Mouse (Mus musculus) liver, embryonic 13.5 days (tissue): ENCODE measurements around the gene St7. TPM values are rescaled to one million over a fixed set of nuclear protein-coding genes. Genes with fewer than 3 reads are reported as not detected.

ENCODE experiments used
- ATAC-seq: fragments of 200-750 bp; cut with Nextera tagmentation; 2 replicates; pipeline ENCODE4 v1.8.0; 2017; ENCODE audit warnings: low read depth, mild to moderate bottlenecking, moderate number of reproducible peaks, moderate library complexity
- DNase-seq: peaks from one replicate; pipeline ENCODE4 v3.0.0; 2022
- H3K27ac ChIP-seq: fragments of 300-500 bp; sonication (generic); 2 replicates; pipeline ENCODE4 v1.5.1; 2015; ENCODE audit warnings: moderate library complexity, mild to moderate bottlenecking, inconsistent platforms
- H3K27me3 ChIP-seq: fragments of 300-500 bp; sonication (generic); 2 replicates; pipeline ENCODE4 v1.6.1; 2015; ENCODE audit warnings: mild to moderate bottlenecking, inconsistent platforms
- H3K36me3 ChIP-seq: fragments of 300-500 bp; sonication (generic); 2 replicates; pipeline ENCODE4 v1.6.1; 2015; ENCODE audit warnings: mild to moderate bottlenecking, inconsistent platforms
- H3K4me1 ChIP-seq: fragments of 300-500 bp; sonication (generic); replicated peaks from 2 replicates; pipeline ENCODE4 v1.6.1; 2015; ENCODE audit warnings: inconsistent platforms
- H3K4me2 ChIP-seq: fragments of 300-500 bp; sonication (generic); 2 replicates; pipeline ENCODE4 v1.6.1; 2015; ENCODE audit warnings: inconsistent platforms, mild to moderate bottlenecking, moderate library complexity
- H3K4me3 ChIP-seq: fragments of 300-500 bp; sonication (generic); replicated peaks from 2 replicates; pipeline ENCODE4 v1.5.1; 2015; ENCODE audit warnings: mild to moderate bottlenecking, inconsistent platforms
- H3K9ac ChIP-seq: fragments of 300-500 bp; sonication (generic); 2 replicates; pipeline ENCODE4 v1.6.1; 2015; ENCODE audit warnings: mild to moderate bottlenecking, inconsistent platforms
- H3K9me3 ChIP-seq: fragments of 300-500 bp; sonication (generic); replicated peaks from 2 replicates; pipeline ENCODE4 v1.6.1; 2016; ENCODE audit warnings: inconsistent platforms
- WGBS: fragments of 180-500 bp; shearing (Covaris S2); methylation state at CpG from one replicate; pipeline ENCODE4 v1.1.7; 2015; ENCODE audit not compliant: insufficient replicate concordance; 5-methylcytosine and 5-hydroxymethylcytosine counted together
- polyA plus RNA-seq: library from polyadenylated mRNA; unstranded; fragments of >200 nt; fragmentation: Nextera tagmentation; extraction: Ambion mirVana; gene quantifications from 2 replicates; pipeline ENCODE4 v1.2.1, GENCODE M21; 2015

Gene St7
- polyA plus RNA-seq, 1 experiment from 2014 or later: 11.8 TPM

- peaks cover 4% of the 10 kb centered on the region; the same call in 1 of the 2 replicates for H3K4me1 ChIP-seq
- H3K36me3 ChIP-seq: no peaks in the 10 kb centered on the region
- H3K27me3 ChIP-seq: no peaks in the 10 kb centered on the region
- ATAC-seq (no peak), DNase-seq (no peak)
- no peak overlapping the region for H3K9ac ChIP-seq
- no peak overlapping the region for H3K4me3 ChIP-seq
- WGBS: 91% methylated on average over 1 of the region's 1 CpGs
- no peak overlapping the region for H3K4me2 ChIP-seq
- no peaks in the 10 kb centered on the region for H3K9me3 ChIP-seq
- no peak overlapping the region for H3K27ac ChIP-seq
These were observed 97.5 kb downstream of the St7 start for GRCm38 (mm10) chr6:17790251-17790650.

GRCm38 (mm10) chr6:17793471-17793870 is 100.7 kb downstream of the St7 start:
- Histone ChIP-seq H3K27ac (no peak overlapping the region), H3K9ac (no peak overlapping the region), H3K27me3 (no peaks in the 10 kb centered on the region), H3K4me3 (no peak overlapping the region), H3K9me3 (no peaks in the 10 kb centered on the region), H3K4me2 (no peak overlapping the region), H3K4me1 (peaks cover 4% of the 10 kb centered on the region; the same call in 1 of the 2 replicates), H3K36me3 (no peaks in the 10 kb centered on the region)
- ATAC-seq: no peak
- WGBS: 83% methylated on average over 3 of the region's 3 CpGs
- DNase-seq: no peak

- H3K4me1 ChIP-seq: no peaks in the 10 kb centered on the region
- H3K4me2 ChIP-seq: no peak overlapping the region
- no peak for ATAC-seq
- H3K27ac ChIP-seq: no peak overlapping the region
- H3K36me3 ChIP-seq: no peaks in the 10 kb centered on the region
- no peak overlapping the region for H3K4me3 ChIP-seq
- no peaks in the 10 kb centered on the region for H3K9me3 ChIP-seq
- DNase-seq: no peak
- WGBS: 87% methylated on average over 5 of the region's 5 CpGs
- no peaks in the 10 kb centered on the region for H3K27me3 ChIP-seq
- no peak overlapping the region for H3K9ac ChIP-seq
These were observed 104.6 kb downstream of the St7 start for GRCm38 (mm10) chr6:17797271-17797713.

DNA sequence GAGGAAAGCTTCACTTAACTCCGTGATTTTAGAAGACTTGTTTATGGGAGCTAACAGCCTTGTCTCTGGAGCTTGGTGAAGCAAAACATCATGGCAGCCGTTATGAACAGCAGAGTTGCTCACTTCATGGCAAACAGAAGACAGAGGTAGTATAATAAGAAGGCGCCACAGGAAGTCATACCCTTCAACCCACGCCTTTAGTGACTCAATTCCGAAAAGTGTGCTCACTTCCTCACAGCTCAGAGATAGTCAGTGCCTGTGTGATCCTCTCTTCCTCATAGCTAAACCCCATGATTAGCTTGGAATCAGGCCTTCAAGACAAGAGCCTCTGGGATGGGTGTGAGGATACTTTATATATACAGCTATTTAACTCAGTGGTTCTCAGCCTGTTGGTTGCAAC is 108.0 kb downstream of the St7 start:
- no peak for DNase-seq
- Histone ChIP-seq H3K9ac (no peak overlapping the region), H3K4me3 (no peak overlapping the region), H3K4me1 (peaks cover 9% of the 10 kb centered on the region), H3K36me3 (no peaks in the 10 kb centered on the region), H3K27ac (no peak overlapping the region), H3K27me3 (no peaks in the 10 kb centered on the region), H3K9me3 (no peaks in the 10 kb centered on the region), H3K4me2 (no peak overlapping the region)
- no peak for ATAC-seq
- 70% methylated on average over 5 of the region's 5 CpGs for whole genome bisulfite sequencing

DNA sequence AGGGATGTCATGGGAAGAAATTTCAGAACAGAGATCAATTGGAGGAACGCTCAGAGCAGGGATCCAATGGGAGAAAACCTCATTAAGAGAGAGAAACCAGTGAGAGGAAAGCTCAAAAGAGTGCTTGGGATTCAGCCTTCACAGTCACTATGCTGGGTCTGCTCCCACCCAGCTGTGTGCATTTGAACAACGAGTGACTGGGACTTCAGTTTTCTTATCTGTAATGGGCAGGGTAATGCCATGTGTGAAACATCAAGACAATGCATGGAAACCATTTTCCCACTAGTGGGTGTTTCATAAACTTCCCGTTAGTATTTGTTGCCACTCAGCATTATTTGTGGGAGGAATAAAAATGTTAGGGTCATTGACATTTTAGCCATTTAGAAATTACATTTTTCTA is 111.7 kb downstream of the St7 start:
- Histone ChIP-seq H3K27me3 (no peaks in the 10 kb centered on the region), H3K9me3 (no peaks in the 10 kb centered on the region), H3K4me2 (no peak overlapping the region), H3K4me3 (no peak overlapping the region), H3K9ac (no peak overlapping the region), H3K4me1 (peaks cover 13% of the 10 kb centered on the region), H3K27ac (no peak overlapping the region), H3K36me3 (no peaks in the 10 kb centered on the region)
- WGBS: 43% methylated on average over 3 of the region's 3 CpGs
- peak; percentile 61; the same call in 1 of the 2 replicates for ATAC-seq
- peak; percentile 33 for DNase-seq

DNA sequence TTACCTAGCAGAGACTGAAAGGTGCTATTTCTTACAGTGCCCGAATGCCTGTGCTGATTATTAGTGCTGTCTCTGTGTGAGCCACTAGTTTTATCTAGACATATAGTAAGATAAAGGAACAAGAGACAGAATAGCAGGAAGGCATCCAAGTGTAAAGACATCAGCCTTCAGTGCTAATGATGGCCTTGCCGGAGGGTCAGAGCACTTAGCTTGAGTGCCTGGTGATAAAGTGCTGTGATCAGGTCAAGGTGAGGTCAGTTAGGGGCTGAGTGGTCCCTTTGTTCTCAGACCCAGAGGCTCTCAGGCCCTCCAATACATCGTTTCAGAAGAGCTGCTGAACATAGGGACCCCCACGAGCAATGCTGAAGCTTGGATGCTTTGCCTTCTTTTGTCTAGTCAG is 113.8 kb downstream of the St7 start:
- H3K9me3 ChIP-seq: no peaks in the 10 kb centered on the region
- DNase-seq (no peak), ATAC-seq (no peak)
- no peak overlapping the region for H3K4me2 ChIP-seq
- no peaks in the 10 kb centered on the region for H3K36me3 ChIP-seq
- H3K9ac ChIP-seq: no peak overlapping the region
- H3K27ac ChIP-seq: no peak overlapping the region
- 43% methylated on average over 4 of the region's 4 CpGs for WGBS
- no peaks in the 10 kb centered on the region for H3K27me3 ChIP-seq
- peaks cover 19% of the 10 kb centered on the region for H3K4me1 ChIP-seq
- no peak overlapping the region for H3K4me3 ChIP-seq

DNA sequence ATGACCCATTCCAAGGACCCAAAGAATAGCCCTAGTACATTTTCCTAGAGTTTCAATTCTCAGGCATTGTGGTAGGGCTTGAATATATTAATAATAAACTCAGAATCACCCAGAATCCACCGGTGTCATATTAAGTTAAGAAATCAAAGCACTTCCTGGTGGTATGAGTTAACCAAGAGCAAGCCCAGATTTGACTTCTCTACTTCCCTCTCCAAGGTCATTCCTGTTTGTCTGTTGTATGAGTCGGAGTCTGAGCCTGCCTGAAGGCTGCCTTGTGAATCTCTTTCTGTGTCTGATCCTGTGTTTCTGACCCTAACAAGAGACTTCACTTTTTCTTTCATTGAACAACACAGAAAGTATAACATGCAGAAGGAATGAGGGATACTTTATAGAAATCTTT is 118.3 kb downstream of the St7 start:
- ATAC-seq (no peak), DNase-seq (no peak)
- Histone ChIP-seq H3K9me3 (no peaks in the 10 kb centered on the region), H3K4me2 (no peak overlapping the region), H3K9ac (no peak overlapping the region), H3K36me3 (no peaks in the 10 kb centered on the region), H3K27me3 (no peaks in the 10 kb centered on the region), H3K4me3 (no peak overlapping the region), H3K4me1 (peaks cover 18% of the 10 kb centered on the region), H3K27ac (no peak overlapping the region)
- 59% methylated on average over 2 of the region's 2 CpGs for WGBS

DNA sequence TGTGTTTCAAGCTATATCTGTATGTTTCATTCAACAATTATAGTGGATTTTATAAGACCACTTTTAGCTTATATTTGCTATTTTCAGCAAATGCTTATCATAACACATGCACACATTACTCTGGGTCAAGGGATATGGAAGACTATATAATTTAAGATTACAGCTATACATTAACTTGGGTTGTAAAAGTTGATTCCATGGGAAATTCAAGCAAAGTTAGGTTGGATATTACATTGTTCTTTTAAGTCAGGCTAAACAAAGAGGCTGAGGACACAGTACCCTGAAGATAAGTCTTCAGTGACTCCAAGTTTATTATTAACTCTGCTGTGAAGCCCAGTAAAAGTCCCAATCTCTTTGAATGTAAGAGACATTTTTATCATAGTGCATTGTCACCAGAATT is 118.8 kb downstream of the St7 start:
- Histone ChIP-seq H3K27ac (no peak overlapping the region), H3K27me3 (no peaks in the 10 kb centered on the region), H3K36me3 (no peaks in the 10 kb centered on the region), H3K4me1 (peaks cover 16% of the 10 kb centered on the region), H3K9ac (no peak overlapping the region), H3K9me3 (no peaks in the 10 kb centered on the region), H3K4me2 (no peak overlapping the region), H3K4me3 (no peak overlapping the region)
- DNase-seq (no peak), ATAC-seq (no peak)

DNA sequence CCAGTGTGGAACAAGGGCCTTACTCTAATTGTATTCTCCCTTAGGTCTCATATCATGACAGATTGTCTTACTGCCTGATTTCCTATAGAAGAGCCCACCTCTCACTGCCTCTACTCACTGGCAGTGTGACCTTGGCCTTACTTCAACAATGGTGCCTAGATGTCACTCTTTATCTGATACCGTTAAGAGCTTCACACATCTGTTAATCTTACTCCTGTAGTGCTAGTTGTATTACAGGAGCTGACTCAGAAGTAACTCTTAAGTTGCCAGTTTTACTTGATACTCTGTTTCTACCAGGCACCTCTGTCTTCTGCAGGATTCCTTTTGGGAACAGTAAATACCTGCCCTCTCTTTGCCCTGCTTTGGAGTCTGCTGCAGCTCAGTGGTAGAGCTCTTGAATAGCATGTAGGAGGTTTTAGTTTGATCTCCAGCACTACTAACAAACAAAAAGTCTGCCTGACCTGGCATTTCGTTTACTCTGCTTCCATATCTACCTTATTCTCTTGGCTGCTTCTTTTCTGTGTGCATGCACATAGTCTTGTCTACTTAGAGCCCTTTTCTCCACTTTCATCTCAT is 121.4 kb downstream of the St7 start:
- Histone ChIP-seq H3K4me2 (no peak overlapping the region), H3K36me3 (no peaks in the 10 kb centered on the region), H3K27me3 (no peaks in the 10 kb centered on the region), H3K27ac (no peak overlapping the region), H3K4me3 (no peak overlapping the region), H3K4me1 (peaks cover 14% of the 10 kb centered on the region), H3K9ac (no peak overlapping the region), H3K9me3 (no peaks in the 10 kb centered on the region)
- 37% methylated on average over 2 of the region's 2 CpGs for WGBS
- ATAC-seq: 0 out of 2 replicates have a peak, but pooled peaks have one; percentile 43
- no peak for DNase-seq

DNA sequence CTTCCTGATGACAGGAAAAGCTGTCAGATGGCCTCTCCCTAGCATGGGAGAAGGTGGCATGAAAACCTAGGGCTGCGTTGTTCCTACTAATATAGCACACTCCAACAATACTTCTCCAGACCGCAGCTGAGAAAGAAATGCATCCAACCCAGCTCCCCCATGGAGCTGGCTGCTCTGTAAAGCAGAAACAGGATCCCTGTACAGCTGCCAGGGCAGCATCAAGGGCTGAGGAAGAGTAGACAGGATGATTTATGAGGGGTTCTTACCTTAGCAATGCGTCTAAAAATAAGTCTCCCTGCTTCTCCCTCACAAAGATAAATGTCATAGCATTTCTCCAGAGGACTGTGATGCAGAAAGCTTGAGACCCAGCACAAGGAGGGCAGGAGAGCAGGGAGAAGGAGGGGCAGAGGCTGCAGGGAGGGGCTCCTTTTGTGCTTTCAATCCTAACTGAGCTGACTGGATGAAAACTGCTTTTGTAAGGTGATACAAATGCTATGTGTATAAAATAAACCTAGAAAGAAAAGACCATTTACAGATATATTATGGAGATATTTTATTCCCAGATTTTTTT is 124.2 kb downstream of the St7 start:
- Histone ChIP-seq H3K4me2 (no peak overlapping the region), H3K9me3 (no peaks in the 10 kb centered on the region), H3K4me1 (peaks cover 8% of the 10 kb centered on the region), H3K27ac (no peak overlapping the region), H3K9ac (no peak overlapping the region), H3K36me3 (0 out of 2 replicates have a peak, but pooled peaks cover 3% of the 10 kb centered on the region), H3K27me3 (no peaks in the 10 kb centered on the region), H3K4me3 (no peak overlapping the region)
- WGBS: 44% methylated on average over 3 of the region's 3 CpGs
- no peak for ATAC-seq
- DNase-seq: no peak

- no peaks in the 10 kb centered on the region for H3K27me3 ChIP-seq
- H3K4me3 ChIP-seq: no peak overlapping the region
- H3K27ac ChIP-seq: no peak overlapping the region
- no peak overlapping the region for H3K9ac ChIP-seq
- peaks cover 14% of the 10 kb centered on the region for H3K4me1 ChIP-seq
- DNase-seq (no peak), ATAC-seq (no peak)
- WGBS: 77% methylated on average over 2 of the region's 2 CpGs
- H3K4me2 ChIP-seq: no peak overlapping the region
- 0 out of 2 replicates have a peak, but pooled peaks cover 3% of the 10 kb centered on the region for H3K36me3 ChIP-seq
- no peaks in the 10 kb centered on the region for H3K9me3 ChIP-seq
These were observed 130.9 kb downstream of the St7 start for GRCm38 (mm10) chr6:17823614-17824013.

DNA sequence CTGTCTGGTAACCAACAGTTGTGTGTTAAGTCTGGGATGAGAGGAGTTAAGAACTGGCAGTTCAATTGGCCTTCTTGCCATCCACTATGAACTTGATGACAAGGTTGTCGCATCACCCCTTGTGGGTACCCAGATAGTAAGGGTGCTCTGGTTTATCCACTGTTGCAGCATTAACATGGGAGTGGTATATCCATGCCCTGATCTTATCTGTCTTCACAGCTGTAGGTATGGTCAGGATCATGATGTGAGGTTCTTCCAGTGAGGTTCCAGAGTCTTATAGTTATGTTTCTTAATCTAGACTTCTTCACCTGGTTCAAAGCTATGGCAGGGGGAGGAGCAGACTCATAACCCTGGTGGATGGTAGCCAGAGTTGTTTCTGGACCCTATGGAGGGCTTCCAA is 132.0 kb downstream of the St7 start:
- Histone ChIP-seq H3K9me3 (no peaks in the 10 kb centered on the region), H3K27me3 (no peaks in the 10 kb centered on the region), H3K4me3 (no peak overlapping the region), H3K36me3 (0 out of 2 replicates have a peak, but pooled peaks cover 3% of the 10 kb centered on the region), H3K27ac (no peak overlapping the region), H3K4me1 (peaks cover 14% of the 10 kb centered on the region), H3K9ac (no peak overlapping the region), H3K4me2 (no peak overlapping the region)
- ATAC-seq (peak; percentile 86), DNase-seq (no peak)
- WGBS: 71% methylated on average over 1 of the region's 1 CpGs
